Mouse (Mus musculus) heart, postnatal 10 days (tissue): ENCODE results near the gene Dhx33. TPM values are rescaled to one million over a fixed set of nuclear protein-coding genes. Genes with fewer than 3 reads are reported as not detected.
A peak's percentile ranks its signal among the peaks of the same experiment; 100 is the strongest.

ENCODE experiments used
- DNase-seq, 2 experiments: peaks; one replicate each; pipeline ENCODE4 v3.0.0; 2021
- intact Hi-C: fragments of 180-260 bp; cut with DNase I; formaldehyde crosslinking; loops from one replicate; pipeline ENCODE4 v1.15.1; 2025
- total RNA-seq, 2 experiments: library from RNA; stranded (reverse); gene quantifications; 2 replicates each; pipeline ENCODE4 v1.2.3; 2021

The Dhx33 gene
- total RNA-seq, 2 experiments from 2014 or later: 14.9 to 17.6 TPM

DNA sequence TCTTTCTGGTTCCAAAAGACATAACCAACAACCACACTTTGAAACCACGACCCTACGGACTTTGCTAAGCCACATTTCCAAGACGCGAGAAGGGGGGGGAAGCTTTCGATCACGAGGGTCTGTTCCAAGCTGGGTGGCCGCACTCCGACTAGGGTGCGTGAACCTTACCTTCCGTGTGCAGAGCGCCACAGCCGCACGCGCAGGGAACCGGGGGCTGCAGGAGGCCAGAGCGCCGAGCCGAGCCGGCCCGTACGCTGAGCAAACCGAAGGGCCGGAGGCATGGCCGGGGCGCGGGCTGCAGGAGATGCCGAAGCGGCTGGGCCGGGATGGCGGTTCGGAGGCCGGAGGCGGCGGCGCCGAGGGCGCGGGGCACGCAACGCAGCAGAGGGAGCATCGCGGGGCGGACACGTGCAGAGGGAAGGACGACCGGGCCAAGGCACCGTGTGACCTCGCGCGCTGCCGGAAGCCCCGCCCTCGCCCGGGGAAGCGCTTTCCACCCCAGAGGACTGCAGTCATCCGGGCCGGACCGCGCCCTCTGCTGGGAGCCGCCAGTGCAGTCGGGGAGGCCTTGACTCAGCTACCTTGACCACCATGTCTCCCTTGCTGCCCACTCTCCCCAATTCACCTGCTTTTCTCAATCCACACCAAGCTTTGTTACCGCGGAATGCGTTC is 21.5 kb downstream of the Dhx33 start, which contains the start of gene C1qbp:
Gene C1qbp, minus strand, starts transcription at position 470 of the 672 bp plus-strand sequence.
- peak; percentile 95 to 97 for DNase-seq
- intact Hi-C loops: loop anchor here (5.0 kb wide), 1 partner anchor 70 kb away; no protein-coding TSS in a partner anchor

DNA sequence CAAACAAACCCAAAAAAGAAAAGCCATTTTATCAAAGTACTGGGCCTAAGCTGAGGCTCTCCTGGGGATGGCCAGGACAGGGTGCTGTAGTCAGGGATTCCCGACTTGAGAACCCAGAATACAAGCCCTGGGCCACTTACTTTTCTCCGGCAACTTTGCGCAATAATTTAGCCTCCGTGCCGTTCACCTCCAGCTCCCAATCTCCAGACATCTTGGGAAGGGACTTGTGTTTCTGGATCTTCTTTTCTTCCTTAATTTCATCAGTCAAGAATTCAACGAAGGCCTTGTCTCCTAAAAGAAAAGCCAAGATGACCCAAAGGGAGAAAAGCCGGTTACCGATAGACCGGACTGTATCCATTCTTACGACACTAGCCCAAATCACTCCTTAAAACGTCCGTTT is 22.2 kb downstream of the Dhx33 start:
- intact Hi-C loops: loop anchor here (5.0 kb wide), 1 partner anchor 70 kb away; no protein-coding TSS in a partner anchor
- peak in 1 of 2 experiments; percentile 10 for DNase-seq

DNA sequence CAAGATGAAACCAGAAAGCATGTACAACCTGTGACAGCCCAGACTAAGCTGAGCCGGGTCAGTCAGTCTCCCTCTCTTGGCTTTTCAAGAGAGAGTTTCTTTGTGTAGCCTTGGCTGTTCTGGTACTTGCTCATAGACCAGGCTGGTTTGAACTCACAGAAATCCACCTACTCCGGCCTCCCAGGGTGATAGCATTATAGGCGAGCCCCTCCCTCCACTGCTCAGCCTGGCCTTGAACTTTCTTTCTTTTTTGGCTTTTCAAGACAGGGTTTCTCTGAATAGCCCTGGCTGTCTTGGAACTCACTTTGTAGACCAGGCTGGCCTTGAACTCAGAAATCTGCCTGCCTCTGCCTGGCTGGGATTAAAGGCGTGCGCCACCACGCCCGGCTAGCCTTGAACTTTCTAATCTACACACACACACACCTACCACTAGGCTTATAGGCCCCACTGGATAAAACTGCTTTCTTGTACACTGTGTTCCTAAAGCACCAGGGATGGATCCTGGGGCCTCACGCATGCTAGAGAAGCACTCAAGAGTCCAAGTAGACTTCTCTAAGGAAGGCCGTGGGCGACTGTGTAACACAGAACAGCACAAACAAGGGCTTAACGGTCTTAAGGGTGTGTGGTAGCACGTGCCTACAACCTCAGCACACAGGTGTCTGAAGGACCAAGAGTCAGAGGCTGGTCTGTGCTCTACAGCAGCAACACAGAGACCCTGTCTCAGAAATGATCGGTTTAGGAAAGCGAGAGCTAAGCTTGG is 23.3 kb downstream of the Dhx33 start:
- intact Hi-C loops: loop anchor here (5.0 kb wide), 1 partner anchor 71 kb away; no protein-coding TSS in a partner anchor
- DNase-seq: no peak

DNA sequence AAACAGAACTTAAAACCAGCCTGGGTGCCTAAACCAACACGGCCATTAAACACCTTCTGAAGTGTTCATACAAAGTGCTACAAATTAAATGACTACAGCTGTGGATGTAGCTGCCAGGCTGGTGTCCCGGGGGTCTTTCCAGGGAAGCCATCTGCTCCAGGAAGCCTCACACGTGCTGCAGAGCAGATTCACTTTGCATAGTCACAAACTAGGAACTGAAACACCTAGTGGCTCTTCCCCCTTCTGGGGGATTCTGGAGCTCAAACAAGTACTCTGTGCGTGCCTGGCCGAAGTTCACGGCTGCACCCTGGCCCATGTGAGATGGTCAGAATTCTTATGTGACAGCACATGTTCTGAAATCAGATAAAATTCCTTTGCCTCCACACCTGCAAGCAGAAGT is 24.0 kb downstream of the Dhx33 start:
- intact Hi-C loops: loop anchor here (5.0 kb wide), 1 partner anchor 72 kb away; no protein-coding TSS in a partner anchor
- DNase-seq: no peak

DNA sequence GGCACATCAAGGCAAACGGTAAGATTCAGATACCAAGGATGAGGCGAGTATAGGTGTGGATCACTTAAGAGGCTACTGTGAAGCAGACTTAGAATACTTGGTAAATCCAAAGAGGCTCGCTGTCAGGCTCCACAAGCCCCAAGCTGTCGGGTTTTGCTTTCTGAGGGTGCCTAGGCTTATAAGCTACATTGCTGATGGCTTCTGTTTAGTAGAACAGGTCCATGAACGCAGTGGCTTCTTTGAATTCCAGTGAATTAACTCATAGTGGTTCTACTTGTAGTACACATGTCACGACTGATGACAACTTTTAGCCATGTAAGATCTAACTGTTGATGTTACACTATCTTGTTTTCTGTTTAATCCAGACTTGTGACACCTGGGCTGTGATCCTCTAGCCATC is 26.9 kb downstream of the Dhx33 start:
- intact Hi-C loops: no loop called here
- DNase-seq: no peak

DNA sequence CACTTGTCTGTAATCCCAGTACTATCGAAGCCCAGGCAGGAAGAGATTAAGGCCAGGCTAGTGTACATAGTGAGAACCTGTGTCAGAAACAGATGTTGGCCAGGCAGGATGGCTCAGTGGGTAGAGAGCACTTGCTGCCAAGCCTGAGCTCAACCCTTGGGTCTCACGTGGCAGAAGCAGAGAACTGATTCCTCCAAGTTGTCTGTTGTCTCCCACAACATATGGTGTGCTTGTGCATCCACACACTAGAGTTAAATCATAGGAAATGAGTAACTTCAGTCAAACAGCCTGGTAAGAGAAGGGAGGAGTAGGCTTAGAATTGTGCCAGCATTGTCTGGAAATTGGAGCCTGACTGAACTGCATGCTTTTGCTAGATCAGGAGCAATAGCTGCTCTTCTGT is 29.0 kb downstream of the Dhx33 start:
- no peak for DNase-seq
- intact Hi-C loops: no loop called here

DNA sequence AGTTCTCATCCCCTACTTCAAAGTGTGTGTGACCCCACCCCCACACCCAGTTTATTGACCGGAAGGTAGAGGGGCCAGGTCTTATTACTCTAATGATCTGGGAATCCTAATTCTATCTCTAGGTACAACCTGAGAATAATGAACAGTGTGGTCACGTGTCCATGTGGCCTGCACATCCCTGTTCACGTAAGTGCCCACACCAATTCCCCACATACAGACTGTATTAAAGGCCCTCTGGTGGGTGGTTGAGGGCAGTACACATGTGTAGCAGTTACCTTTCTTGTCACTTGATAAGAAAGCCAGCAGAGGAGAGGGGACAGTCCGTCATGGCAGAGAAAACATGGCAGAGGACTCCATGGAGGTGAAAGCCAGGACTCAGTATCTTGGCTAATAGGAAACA is 30.3 kb downstream of the Dhx33 start:
- intact Hi-C loops: no loop called here

DNA sequence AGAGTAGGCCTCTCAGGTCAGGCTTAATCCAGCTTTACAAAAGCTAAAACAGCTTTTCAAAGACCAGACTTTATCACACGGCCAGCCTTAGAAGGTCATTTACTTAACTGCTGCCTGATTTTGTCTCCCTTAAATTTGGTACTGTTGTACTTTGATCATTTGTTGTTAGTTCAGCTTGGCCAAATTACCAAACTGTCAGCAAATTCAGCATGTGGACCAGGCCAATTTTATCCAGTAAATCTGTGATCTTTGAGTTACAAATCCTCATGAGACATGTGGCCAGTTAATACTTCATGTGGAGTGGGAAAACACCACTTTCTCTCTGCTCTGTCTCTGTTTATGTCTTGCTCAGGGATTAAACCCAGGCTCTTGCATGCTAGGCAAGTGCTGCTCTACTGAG is 31.7 kb downstream of the Dhx33 start:
- no peak for DNase-seq
- intact Hi-C loops: no loop called here

More for the DNA sequence above, 30.3 kb downstream of the Dhx33 start:
- DNase-seq: no peak

DNA sequence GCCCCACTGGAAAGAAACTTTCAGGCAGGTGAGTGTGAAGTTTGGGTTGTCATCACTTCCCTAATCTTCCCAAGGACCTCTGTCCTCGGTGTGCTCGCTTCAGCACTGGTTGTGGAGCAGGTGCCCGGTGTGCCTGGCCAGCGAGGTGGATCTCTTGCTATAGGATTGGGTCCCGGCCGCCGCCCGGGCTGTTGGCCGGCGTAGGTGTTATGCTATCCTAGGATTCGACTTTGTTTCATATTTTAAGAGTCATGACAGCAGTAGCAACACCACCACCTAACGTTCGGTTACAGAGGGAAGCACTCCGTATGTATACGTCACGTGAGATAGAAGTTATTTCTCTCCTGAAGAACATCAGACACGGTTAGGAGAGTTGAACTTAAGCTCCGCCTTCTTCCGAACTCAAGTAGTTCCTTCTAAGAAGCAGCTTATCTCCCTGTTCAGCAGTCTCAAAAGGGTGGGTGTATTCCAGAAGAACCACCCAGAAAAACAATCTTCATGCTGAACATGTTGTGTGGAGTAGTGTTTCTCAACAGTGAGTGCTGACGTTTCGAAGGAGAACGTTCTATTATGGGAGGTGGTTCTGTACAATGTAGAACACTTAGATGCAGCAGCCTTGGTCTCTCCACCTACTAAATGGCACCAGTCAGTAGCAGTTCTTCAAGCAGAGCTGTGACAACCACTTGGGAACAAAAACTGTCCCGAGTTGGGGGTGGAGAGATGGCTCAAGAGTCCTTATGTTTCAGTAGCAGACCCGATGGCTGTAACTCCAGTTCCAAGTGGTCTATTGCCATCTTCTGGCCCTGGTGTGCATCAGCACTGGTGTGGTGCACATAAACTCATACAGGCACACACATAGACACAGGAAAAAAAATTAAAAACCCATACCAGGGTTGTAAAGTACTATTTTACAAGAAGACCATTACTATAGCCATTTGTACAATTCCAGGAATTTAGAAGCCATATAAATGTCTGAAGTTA is 33.4 kb downstream of the Dhx33 start:
- peak in 1 of 2 experiments; percentile 10 for DNase-seq
- intact Hi-C loops: no loop called here

DNA sequence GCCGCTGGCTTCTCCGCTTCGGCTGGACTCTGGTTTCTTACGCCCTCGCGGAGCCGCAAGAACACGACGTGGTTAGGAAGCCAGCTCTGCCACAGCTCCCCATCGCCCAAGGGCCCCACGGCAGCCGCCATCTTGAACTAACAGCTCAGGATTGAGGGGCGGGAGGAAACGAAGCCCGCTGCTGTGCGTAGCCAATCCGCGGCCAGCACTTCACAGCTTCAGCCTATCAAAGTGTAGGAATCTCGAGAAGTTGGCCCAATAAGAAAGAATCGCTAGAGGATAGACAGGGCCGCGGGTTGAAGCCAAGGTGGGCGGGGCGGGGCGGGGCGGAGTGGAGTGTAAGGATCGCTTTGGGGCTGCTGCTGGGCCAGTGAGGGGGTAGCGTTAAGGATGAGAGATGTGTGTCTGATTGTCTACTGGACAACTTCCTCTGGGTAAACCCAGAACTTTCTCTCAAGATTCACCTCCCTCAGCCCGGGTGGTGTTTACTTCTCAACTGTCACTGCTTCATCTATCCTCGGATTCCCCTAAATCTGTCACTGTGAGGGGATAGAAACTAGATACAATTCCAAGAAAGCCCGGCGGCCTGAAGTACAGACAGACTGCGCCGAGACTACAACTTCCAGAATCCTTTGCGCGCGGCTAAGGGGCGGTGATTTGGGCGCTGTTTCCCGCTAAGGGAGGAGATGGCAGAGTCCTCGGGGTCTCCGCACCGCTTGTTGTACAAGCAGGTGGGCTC is 34.2 kb downstream of the Dhx33 start, which contains the start of the genes Nup88 and Rpain:
Gene Nup88, minus strand, starts transcription at position 153 of the 739 bp plus-strand sequence.
Gene Rpain, plus strand, starts transcription at position 393 of the 739 bp plus-strand sequence.
- intact Hi-C loops: no loop called here
- DNase-seq: peak; percentile 94 to 96

DNA sequence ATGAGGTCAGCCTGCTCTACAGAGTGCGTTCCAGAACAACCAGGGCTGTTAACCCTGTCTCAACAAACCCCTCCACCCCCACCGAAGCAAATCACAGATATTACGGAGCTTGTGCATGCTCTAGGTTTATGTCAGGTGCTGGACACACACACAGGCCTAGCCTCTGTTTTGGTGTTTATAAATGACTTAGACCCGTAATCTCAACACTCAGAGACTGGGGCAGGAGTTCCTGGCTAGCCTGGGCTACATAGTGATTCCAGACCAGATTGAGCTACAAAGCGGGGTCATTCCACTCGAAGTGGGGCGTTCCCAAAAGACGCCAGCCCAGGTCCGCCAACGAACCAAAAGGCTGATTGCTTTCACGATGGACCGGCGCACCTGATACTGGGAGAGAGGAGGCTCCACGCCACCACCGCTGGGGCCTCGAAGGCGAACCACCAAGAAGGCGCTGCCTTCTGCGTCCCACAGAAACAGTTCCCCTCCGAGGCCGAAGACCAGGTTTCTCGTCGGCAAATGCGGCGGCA is 34.9 kb downstream of the Dhx33 start:
- no peak for DNase-seq
- intact Hi-C loops: no loop called here

DNA sequence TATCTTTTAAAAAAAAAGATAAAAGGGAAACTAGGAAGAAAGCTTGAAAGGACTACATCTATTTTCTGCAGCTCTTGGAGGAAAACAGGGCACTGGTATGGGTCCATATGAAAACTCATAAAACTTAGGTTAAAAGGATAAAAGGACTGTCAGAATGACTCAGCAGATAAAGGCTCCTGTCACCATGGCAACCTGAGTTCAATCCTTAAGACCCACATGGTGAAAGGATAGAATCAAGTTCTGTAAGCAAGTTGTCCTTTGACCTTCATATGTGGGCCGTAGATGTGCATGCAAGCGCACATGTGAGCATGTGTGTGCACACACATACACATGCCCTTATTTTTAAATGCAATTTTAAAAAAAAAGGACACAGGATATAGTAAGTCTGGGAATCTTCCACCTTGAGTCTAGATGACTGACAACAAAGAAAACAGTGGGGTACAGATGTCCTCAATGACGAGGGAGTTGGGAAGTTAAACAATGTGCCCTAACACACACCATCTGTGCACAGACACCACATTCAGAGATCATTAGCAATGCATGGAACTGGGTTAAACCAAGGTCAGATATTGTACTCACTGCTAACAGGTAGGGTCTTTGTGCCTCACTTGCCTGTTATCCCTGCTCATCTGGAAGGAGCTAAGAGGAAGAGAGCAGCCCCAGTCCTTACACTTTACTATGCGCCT is 39.9 kb downstream of the Dhx33 start:
- DNase-seq: no peak
- intact Hi-C loops: no loop called here

DNA sequence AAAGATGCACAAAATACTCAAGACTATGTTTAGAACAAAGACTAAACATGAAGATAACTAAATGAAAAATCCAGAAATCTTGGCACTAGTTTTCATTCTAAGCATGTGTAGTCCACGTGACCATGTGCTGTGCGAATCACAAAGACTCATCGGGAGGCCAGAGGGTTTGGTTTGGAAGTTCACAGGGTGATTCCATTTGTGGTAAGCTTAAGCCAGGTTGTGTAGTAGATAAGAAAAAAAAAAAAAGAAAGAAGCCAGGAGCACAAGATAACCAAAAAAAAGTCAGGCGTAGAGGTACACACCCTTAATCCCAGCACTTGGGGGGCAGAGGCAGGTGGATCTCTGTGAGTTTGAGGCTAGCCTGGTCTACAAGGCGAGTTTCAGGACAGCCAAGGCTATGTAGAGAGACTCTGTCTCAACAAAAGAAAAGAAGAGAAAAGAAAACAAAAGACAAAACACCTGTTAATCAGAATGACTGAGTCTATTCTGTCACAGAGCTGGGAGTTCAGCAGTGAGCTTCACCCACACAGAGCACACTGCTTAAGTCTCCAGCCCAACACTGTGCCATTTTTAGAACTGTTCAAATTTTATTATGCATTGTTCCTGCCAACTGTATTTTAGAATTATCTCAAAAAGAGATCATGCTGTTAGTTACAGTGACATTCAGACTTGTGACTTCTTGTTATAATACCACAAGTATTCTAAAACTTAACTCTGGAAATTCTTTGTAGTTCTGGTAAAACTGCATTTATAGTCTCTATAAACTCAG is 43.3 kb downstream of the Dhx33 start:
- DNase-seq: no peak
- intact Hi-C loops: no loop called here

DNA sequence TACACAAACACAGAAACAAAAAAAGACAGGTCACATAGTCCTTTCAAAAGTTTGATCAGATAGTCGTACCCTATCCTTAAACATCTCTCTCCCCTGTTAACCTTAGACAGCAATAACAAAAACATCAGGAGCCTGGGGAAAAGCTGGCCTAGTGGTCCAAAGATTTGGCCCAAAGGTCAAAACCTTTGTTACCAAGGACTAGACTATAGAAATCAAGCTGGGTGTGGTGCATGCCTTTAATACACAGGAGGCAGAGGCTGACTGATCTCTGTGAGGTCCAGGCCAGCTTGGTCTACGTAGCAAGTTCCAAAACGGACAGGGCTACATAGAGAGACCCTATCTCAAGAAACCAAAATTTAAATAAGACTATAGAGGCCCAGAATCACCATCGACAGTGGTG is 49.5 kb downstream of the Dhx33 start:
- no peak for DNase-seq
- intact Hi-C loops: no loop called here

DNA sequence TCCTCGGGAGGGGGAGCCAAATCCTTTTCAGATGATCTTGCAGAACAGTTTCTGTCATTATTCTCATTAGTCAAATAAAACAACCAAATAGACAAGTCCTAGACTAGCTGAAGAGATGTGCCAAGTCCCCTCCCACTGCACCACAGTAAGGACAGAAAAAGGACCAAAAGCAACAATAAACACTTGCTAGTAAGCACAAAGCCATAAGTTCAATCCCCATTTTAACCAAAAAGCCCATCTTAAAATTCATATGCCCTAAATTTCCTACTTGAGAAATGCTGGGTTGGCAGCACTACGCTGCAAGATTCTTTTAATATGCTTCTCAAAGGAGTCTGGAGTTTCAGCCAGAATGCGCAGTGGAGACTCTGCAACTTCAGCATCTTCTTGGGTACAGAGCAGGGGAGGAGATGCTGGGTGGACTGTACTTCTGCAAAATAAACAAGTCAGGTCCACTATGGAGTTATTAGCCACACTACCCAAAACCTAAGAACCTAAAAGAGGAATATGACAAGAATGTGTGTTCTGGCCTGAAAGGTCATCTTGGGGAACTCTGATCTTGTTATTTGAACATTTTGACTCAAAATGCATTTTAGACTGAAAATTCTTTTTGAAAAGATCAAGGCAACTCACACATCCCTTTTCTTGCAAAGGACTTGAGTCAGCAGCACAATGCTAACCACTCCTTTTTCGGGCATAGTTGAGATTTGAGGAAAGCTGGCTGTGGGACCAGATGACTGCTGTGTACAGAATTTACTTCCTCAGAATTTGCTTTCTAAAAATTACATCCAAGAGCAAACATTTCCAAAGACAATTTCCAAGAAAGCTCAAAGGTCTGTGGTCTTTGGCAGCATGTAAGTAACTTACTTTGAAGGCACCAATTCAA is 59.1 kb downstream of the Dhx33 start:
- DNase-seq: no peak

DNA sequence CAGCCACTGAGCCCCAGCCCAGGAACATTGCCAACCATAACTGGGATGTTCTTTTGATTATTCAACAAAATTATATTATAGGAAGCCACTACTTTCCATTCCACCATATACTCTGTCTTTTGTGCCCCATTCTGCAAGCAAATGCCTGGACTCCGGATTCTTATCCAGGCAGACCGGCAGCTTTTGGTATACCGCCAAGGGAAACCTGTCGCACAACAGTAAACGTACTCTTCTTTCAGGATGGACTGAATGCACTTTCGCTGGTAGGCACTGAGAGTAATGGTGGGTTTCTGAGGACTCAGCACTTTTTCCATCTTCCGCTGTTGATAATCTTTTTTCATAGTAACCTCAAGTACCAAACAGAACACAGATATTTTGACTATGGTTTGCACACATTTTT is 60.6 kb downstream of the Dhx33 start:
- intact Hi-C loops: no loop called here
- DNase-seq: no peak

More for the DNA sequence above, 59.1 kb downstream of the Dhx33 start:
- intact Hi-C loops: no loop called here

DNA sequence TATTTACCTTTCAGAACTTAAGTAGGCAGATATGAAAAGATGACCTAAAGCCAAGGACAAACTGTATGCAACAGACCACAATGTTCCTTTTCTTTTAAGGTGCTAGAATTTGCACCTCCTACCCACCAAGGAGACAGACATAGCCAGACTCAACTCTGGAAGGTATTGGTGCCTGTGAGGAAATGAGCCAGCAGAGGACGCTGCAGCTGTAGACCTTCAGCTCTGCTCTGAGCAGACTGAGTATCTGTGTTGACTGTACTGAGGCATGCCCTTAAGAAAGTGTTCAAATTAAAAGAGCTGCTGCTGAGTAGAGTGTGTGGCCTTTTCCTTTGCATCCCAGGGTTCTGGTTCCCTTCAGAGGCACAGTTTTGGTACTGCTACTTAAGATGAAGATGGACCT is 61.6 kb downstream of the Dhx33 start:
- intact Hi-C loops: no loop called here

More for the DNA sequence above, 61.6 kb downstream of the Dhx33 start:
- DNase-seq: no peak
